ENCODE assay signal across 9 mouse cellular contexts in the genomic region with DNA sequence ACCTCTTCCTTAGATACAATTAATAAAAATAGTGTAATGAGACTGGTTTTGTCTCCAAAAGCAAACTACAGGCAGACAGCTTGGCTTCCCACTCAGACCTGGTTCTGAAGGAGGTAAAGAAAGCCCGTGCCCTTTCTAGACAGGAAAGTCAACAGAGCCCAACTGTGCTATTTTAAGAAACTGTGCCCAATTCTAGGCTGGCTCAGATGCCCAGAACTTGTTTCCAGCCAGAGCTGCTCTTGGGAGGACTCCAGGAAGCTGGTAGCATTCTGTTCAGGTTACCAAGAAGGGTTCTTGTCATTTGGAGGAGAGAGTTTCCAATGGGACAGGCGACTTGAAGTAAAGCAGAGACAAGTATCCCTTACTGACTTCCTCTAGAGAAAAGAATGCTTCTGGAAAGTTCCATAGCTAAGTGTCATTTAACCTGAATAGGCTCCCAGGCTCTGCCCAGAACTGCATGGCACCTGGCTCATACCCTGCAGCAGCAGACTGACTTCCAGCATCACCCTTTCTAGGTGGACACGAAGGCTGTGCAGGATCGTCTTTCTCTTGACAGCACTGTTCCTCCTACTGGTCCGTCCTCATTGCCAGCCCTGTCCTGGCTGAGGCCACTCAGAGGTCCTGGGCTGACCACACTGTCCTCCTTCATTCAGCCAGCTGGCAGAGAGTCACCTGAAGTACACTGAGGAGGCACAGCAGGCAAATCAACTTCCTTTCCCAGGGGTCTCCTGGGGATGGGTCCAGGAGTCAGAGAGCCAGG.
DNase-seq lines count a peak whose midpoint lies in the region; ATAC-seq and TF ChIP-seq lines count a peak whose summit lies in the region.
"Had no signal": no experiment of that assay in that cellular context is flagged by ENCODE, and none has a peak within 500 bp of the region (broad histone marks: within the 10 kb centered on the region; RNA-seq: fewer than 3 reads in every experiment).

No protein-coding gene starts in this region.

- H3K4me3 ChIP-seq in hindbrain, postnatal 0 days (ENCODE audit: low read length) = no peak overlapping the region
- no peak overlapping the region for H3K4me3 ChIP-seq in hindbrain, embryonic 12.5 days
- no peak overlapping the region for H3K4me3 ChIP-seq in intestine, embryonic 15.5 days (replicated peaks)
- no peak overlapping the region for H3K4me3 ChIP-seq in hindbrain, embryonic 13.5 days
- H3K4me3 ChIP-seq: liver, embryonic 13.5 days had no signal

- H3K27ac ChIP-seq in hindbrain, postnatal 0 days = no peak overlapping the region
- no peak overlapping the region for H3K27ac ChIP-seq in hindbrain, embryonic 12.5 days
- no peak overlapping the region for H3K27ac ChIP-seq in intestine, embryonic 15.5 days
- H3K27ac ChIP-seq in hindbrain, embryonic 13.5 days = no peak overlapping the region
- H3K27ac ChIP-seq: liver, embryonic 13.5 days had no signal

- TF ChIP-seq CTCF in hindbrain, postnatal 0 days (IDR thresholded peaks at IDR 0.05; ENCODE audit: low read depth) = no peak

- 65% methylated on average over 5 of the region's 5 CpGs for WGBS in hindbrain, postnatal 0 days
- 85% methylated on average over 5 of the region's 5 CpGs for WGBS in hindbrain, embryonic 12.5 days
- WGBS in intestine, embryonic 15.5 days = 72% methylated on average over 5 of the region's 5 CpGs
- WGBS in hindbrain, embryonic 13.5 days = 88% methylated on average over 5 of the region's 5 CpGs

- peaks cover 10% of the 10 kb centered on the region for H3K4me1 ChIP-seq in hindbrain, postnatal 0 days (ENCODE audit: insufficient read depth, low read length)
- H3K4me1 ChIP-seq in hindbrain, embryonic 12.5 days = peaks cover 14% of the 10 kb centered on the region
- no peaks in the 10 kb centered on the region for H3K4me1 ChIP-seq in intestine, embryonic 15.5 days (replicated peaks)
- H3K4me1 ChIP-seq in hindbrain, embryonic 13.5 days (replicated peaks) = peaks cover 22% of the 10 kb centered on the region
- H3K4me1 ChIP-seq: liver, embryonic 13.5 days had no signal

- ATAC-seq in hindbrain, postnatal 0 days = no peak
- ATAC-seq in hindbrain, embryonic 12.5 days (ENCODE audit: low FRiP score) = no peak
- ATAC-seq in intestine, embryonic 15.5 days = no peak
- ATAC-seq in hindbrain, embryonic 13.5 days (ENCODE audit: low FRiP score) = no peak

- H3K36me3 ChIP-seq in hindbrain, postnatal 0 days (ENCODE audit: insufficient read depth, low read length) = peaks cover 25% of the 10 kb centered on the region
- H3K36me3 ChIP-seq in hindbrain, embryonic 12.5 days = peaks cover 57% of the 10 kb centered on the region
- no peaks in the 10 kb centered on the region for H3K36me3 ChIP-seq in intestine, embryonic 15.5 days
- H3K36me3 ChIP-seq in hindbrain, embryonic 13.5 days = peaks cover 79% of the 10 kb centered on the region
- H3K36me3 ChIP-seq: liver, embryonic 13.5 days had no signal

- H3K4me2 ChIP-seq in hindbrain, postnatal 0 days (ENCODE audit: low read depth, low read length) = no peak overlapping the region
- no peak overlapping the region for H3K4me2 ChIP-seq in hindbrain, embryonic 12.5 days (replicated peaks)
- H3K4me2 ChIP-seq in intestine, embryonic 15.5 days (replicated peaks) = no peak overlapping the region
- no peak overlapping the region for H3K4me2 ChIP-seq in hindbrain, embryonic 13.5 days
- H3K4me2 ChIP-seq: liver, embryonic 13.5 days had no signal

- H3K9me3 ChIP-seq in hindbrain, postnatal 0 days (ENCODE audit: low read length) = no peaks in the 10 kb centered on the region
- H3K9me3 ChIP-seq in hindbrain, embryonic 12.5 days (replicated peaks) = no peaks in the 10 kb centered on the region
- H3K9me3 ChIP-seq in intestine, embryonic 15.5 days = no peaks in the 10 kb centered on the region
- H3K9me3 ChIP-seq in hindbrain, embryonic 13.5 days = no peaks in the 10 kb centered on the region
- H3K9me3 ChIP-seq: liver, embryonic 13.5 days had no signal

- H3K9ac ChIP-seq in hindbrain, postnatal 0 days (replicated peaks; ENCODE audit: low read length) = no peak overlapping the region
- no peak overlapping the region for H3K9ac ChIP-seq in hindbrain, embryonic 12.5 days
- H3K9ac ChIP-seq in intestine, embryonic 15.5 days = no peak overlapping the region
- H3K9ac ChIP-seq in hindbrain, embryonic 13.5 days = no peak overlapping the region
- H3K9ac ChIP-seq: liver, embryonic 13.5 days had no signal

- H3K27me3 ChIP-seq in hindbrain, postnatal 0 days (ENCODE audit: insufficient read depth, low read length) = no peaks in the 10 kb centered on the region
- 0 out of 2 replicates have a peak, but pooled peaks cover 4% of the 10 kb centered on the region for H3K27me3 ChIP-seq in hindbrain, embryonic 12.5 days
- no peaks in the 10 kb centered on the region for H3K27me3 ChIP-seq in intestine, embryonic 15.5 days (replicated peaks)
- H3K27me3 ChIP-seq in hindbrain, embryonic 13.5 days = no peaks in the 10 kb centered on the region
- H3K27me3 ChIP-seq: liver, embryonic 13.5 days had no signal

- DNase-seq in hindbrain, postnatal 0 days (ENCODE audit: low spot score) = peak; percentile 59
- peak; percentile 34 to 50 for DNase-seq in right cerebral cortex, adult 2 months (ENCODE audit: low spot score in 2 of 2)
- no peak for DNase-seq in right cerebral cortex, postnatal 36 days (ENCODE audit: low spot score in 2 of 2)
- DNase-seq in cerebellum, postnatal 36 days = peak; percentile 70 to 76
- DNase-seq in skeletal muscle tissue, adult 2 months (ENCODE audit: low read depth, low spot score) = peak; percentile 90
- DNase-seq: liver, embryonic 13.5 days had no signal

Comparison
In these comparisons a context has a peak if more than half of its experiments do, and no peak if none do; other contexts are left out.
1. DNase-seq: peak in hindbrain, postnatal 0 days (single experiment), right cerebral cortex, adult 2 months (2 of 2), cerebellum, postnatal 36 days (2 of 2) and skeletal muscle tissue, adult 2 months (single experiment); none in right cerebral cortex, postnatal 36 days (0 of 2).